Mouse (Mus musculus) lung, adult 18-20 months (tissue): ENCODE data around the gene Olfr1026.

Experiments
- DNase-seq, 2 experiments: peaks; one replicate each; pipeline ENCODE4 v3.0.0; 2022; ENCODE audit warnings: mixed read lengths in 2 of 2

The Olfr1026 gene

GRCm38 (mm10) chr2:85921258-85921657 lies at the start of gene Olfr1026:
TSS of gene Olfr1026 (plus strand) at chr2:85921558.
- DNase-seq = no peak

DNA sequence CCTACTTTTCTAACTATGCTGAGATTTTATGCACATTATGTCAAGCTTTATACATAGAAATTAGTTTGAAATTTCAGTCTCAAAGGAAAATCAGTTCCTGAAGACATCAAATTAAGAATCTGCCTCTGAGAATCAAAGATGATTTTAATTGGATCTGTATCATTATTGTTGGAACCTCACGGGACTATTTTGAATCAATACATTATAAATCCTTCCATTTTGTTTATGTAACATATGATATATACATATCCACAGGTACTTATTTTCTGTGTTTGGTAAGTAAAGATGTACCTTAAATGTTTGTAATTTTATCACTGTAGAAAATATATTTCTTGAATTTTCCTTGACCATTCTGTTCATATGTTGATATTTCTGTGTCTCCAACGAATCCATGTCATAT lies 36.0 kb upstream of the Olfr1026 start, which contains the start of gene Olfr1023:
Gene Olfr1023, plus strand, starts transcription at position 301 of the 400 bp plus-strand sequence.
- DNase-seq = no peak

- DNase-seq = no peak
Observed at GRCm38 (mm10) chr2:85904952-85905351, 16.4 kb upstream of the Olfr1026 start, which contains the start of gene Olfr1024. TSS of gene Olfr1024 (minus strand) at chr2:85905052.

DNA sequence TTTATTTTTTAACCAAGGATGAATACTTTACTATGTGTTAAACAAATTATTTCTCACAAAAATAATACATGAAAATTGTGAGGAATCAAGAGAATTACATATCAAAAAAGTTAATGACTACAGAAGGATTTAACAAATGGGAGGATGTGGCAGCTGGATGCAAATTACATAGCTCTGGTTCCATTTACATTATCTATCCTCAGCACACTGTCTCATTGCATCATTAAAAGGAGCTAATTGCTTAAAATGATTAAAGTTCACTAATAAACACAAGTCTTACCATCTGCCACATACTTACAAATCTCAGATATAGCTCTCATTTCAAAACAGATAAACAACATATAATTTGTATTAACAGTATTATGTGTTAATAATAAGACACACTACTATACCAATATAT lies 8.2 kb upstream of the Olfr1026 start:
- no peak for DNase-seq

GRCm38 (mm10) chr2:85914893-85915292 lies 6.5 kb upstream of the Olfr1026 start, which contains the start of gene Olfr1025-ps1:
TSS of gene Olfr1025-ps1 (plus strand) at chr2:85915193.
- no peak for DNase-seq

DNA sequence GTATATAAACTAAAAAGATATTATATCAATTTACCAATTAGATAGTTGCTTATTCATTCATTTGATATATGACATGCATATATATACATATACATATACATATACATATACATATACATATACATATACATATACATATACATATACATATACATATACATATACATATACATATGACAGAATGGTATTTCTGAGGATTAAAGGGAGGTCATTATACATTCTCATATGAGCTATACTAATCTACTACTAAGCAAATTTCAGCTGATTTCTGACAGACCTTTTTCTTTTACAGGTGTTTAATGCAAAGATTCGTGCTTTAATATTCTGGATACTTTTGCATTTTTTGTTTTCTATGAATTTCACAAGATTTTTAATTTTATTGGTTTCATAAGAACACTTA lies 28.8 kb downstream of the Olfr1026 start, which contains the start of gene Olfr1028:
Gene Olfr1028, plus strand, starts transcription at position 301 of the 400 bp plus-strand sequence.
- no peak for DNase-seq

DNA sequence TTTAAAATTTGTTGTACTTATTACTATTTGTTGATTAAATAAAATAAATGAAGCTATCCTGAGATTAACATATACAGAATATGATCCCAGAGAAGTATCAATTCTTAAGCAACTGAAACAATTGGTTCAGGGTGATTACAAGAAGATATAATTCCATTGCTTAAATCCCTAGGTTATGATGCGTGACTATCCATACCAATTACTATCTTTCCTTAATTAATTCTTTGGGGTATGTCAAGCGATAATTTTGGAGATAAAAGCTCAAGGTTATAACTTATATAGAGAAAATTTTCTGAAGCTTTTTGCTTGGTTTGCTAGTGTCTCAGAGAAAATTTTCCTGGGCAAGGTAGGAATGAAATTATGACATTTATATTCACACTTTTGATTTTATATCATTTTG lies 52.2 kb downstream of the Olfr1026 start, which contains the start of gene Olfr1029:
Gene Olfr1029, plus strand, starts transcription at position 301 of the 400 bp plus-strand sequence.
- DNase-seq = no peak
